Mouse (Mus musculus) left cerebral cortex, postnatal 10 days (tissue): Measurements from ENCODE around the gene Cmya5. TPM values are rescaled to one million over a fixed set of nuclear protein-coding genes. Genes with fewer than 3 reads are reported as not detected.
A peak's percentile ranks its signal among the peaks of the same experiment; 100 is the strongest.

ENCODE experiments used
- DNase-seq, 2 experiments: peaks; one replicate each; pipeline ENCODE4 v3.0.0; 2021 to 2022; ENCODE audit warnings: low spot score in 2 of 2, mixed read lengths in 1 of 2; ENCODE audit errors: extremely low spot score in 1 of 2
- intact Hi-C: fragments of 180-260 bp; cut with DNase I; formaldehyde crosslinking; loops from one replicate; pipeline ENCODE4 v1.15.1; 2025
- total RNA-seq, 2 experiments: library from RNA; stranded (reverse); gene quantifications; 2 replicates each; pipeline ENCODE4 v1.2.3; 2021

The Cmya5 gene
- total RNA-seq, 2 experiments from 2014 or later, result 1.4 to 2.0 TPM

- DNase-seq, result peak; percentile 67 to 70
- intact Hi-C loops, result no loop called here
These were observed 70.9 kb downstream of the Cmya5 start for GRCm38 (mm10) chr13:93073595-93073994.

DNA sequence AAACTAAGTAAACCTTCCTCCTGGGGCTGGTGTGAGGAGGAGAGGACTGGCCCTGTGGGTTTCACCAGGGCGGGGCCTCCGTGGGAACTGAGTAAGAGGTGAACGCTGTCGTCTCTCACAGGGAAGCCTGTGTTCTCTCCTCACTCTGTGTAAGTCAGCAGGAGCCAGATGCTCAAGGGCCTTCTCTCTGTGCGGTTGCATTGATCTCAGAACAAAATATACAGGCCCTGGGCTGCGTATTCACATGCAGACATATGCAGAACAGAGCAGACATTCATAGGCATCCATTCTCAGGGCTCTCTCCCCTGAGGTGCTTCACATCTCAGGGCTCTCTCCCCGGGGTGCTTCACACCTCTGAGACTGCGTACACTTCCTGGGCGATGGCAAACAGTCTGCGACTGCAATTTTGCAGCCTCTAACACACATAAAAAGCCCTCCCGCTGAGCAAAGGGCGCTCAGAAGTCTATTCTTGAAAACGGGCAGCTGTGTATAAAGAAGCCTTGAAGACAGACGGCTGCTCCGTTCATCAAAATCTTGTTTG is 71.6 kb downstream of the Cmya5 start:
- no peak for DNase-seq
- intact Hi-C loops, result no loop called here

DNA sequence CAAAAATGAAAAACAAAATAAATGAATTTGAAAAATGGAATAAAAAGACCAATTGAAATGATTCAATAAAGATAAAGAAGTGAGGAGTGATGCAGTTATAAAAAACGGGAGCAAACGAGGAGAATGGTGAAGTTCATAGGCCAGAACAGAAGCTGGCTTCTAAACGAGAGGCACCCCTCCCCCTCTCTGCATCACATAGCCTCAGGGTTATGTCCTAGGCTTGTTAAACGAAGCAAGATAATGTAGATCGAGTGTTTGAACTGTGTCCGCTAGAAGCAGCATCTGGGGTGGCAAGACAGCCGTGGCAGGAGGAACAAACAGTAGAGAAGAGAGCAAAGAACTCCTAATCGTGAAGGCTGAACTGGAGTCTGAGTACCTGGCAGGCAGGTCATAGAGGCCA is 74.1 kb downstream of the Cmya5 start:
- intact Hi-C loops, result no loop called here

DNA sequence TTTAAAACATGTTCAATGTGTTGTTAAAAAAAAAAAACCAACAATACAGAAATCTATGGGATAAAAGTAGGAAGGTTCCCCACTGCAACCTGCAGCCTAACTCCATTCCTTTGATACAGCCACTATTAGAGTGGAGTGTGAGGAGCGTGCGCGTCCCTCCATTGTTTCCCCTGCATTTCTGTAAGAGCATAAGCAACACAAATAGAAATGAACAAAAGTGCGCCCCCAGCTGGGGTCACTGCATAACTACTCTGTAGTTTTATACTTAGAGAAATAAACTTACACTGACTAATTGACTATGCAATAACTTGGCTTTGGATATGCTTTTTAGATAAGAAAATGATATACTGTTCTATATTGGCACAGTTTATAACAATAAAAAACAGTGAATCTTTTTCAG is 75.0 kb downstream of the Cmya5 start:
- peak in 1 of 2 experiments; percentile 50 for DNase-seq
- intact Hi-C loops, result loop anchor here (10.0 kb wide), 1 partner anchor 315 kb away; no protein-coding TSS in a partner anchor

More for the DNA sequence above, 74.1 kb downstream of the Cmya5 start:
- no peak for DNase-seq

DNA sequence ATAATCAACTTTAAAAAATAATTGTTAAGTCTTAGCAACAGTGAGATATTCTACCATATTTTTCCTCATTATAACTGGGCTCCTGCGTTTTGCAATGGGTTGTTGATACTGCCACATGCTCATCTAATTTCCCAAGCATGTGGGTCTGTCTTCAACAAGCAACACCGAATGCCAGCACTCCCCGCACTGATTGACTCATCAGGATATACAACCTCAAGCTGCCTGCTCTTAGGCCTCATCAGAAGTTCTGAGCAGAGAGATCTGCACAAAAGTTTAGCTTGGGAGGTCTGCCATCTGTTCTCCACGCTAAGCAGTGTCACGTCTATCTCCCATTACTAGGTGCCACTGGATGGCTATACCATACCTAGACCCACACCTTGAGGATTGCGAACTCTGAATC is 76.2 kb downstream of the Cmya5 start:
- no peak for DNase-seq
- intact Hi-C loops, result loop anchor here (10.0 kb wide), 1 partner anchor 314 kb away; no protein-coding TSS in a partner anchor

GRCm38 (mm10) chr13:93062860-93063636 is 81.5 kb downstream of the Cmya5 start:
- DNase-seq, result peak in 1 of 2 experiments; percentile 75
- intact Hi-C loops, result loop anchor here (5.0 to 10.0 kb wide), 2 partner anchors 61 to 308 kb away; no protein-coding TSS in a partner anchor

- intact Hi-C loops, result loop anchor here (5.0 to 10.0 kb wide), 2 partner anchors 59 to 307 kb away; no protein-coding TSS in a partner anchor
- no peak for DNase-seq
These were observed 83.2 kb downstream of the Cmya5 start for GRCm38 (mm10) chr13:93061311-93061710.

GRCm38 (mm10) chr13:93060437-93060836 is 84.1 kb downstream of the Cmya5 start:
- intact Hi-C loops, result loop anchor here (5.0 to 10.0 kb wide), 2 partner anchors 58 to 306 kb away; no protein-coding TSS in a partner anchor
- DNase-seq, result no peak

DNA sequence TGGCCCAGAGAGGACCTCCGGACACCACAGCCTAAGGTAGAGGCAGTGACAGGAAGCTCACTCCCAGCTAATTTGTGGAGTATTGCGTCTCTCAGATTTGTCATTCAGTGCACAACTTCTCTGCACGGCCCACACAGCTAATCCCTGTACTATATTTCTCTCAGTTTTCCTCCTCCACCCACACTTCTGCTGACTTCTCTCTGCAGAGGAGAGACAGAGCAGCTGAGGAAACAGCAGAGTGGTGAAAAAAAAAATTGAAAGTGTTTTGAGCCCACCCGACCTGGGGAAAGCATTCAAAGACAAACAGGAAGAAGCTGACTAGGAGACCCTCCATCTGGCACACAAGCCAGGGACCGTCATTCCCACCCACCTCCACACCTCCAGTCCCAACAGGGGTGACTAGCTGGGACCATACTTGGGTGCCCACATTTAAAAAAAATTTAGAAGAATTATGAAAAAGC is 85.9 kb downstream of the Cmya5 start:
- DNase-seq, result no peak
- intact Hi-C loops, result no loop called here

DNA sequence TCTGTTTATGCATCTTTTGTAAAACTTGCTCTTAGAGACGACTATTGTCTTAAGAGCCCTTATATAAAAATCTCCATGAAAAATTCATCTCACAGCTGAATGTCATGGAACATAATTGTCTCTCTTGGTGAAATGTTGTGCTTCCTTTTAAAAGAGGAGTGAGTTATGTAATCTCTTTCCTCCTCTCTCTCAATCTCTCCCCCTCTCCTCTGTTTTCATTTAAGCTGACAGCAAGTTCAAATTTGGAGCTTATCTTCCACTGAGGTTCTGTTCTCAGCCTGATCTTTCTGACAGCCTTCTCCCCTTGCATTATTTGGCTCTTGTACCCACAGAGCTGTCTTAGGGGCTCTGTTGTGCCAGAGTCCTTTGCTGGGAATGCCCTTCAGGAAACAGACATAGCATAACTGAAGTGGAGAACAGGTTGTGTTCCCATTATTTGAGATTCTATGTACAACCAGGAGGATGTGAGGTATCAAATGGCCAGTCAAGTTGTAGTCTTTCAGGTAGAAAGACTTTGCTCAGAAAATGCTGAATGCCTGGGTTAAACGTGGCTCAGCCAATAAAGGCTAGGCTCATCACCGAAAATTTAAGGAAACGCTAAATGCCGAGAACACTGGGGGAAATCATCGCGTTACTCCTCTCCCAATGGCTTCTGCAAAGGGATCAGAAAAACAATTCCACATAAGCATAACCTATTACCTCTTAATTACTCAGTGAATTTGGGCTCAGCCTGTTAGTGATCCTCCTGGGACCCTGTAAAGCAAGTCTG is 86.8 kb downstream of the Cmya5 start:
- DNase-seq, result no peak
- intact Hi-C loops, result no loop called here

- intact Hi-C loops, result no loop called here
- DNase-seq, result no peak
These were observed 88.4 kb downstream of the Cmya5 start for GRCm38 (mm10) chr13:93056091-93056490.

DNA sequence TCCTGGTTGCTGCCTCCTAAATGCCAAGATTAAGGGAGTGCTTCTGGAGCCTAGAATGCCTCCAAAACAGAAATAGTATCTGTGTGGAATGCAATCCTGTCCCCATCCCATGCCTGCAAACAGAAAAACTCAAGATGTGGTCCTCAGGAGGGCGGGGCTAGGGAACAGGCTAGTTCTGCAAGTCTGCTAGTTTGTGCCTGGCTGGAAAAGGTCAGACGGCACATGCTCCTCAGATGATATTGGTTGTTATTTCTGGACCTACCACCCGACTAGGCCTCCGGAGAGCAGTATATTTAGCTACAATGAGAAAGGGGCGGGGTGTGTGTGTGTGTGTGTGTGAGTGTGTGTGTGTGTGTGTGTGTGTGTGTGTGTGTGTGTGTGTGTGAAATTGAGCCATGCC is 93.0 kb downstream of the Cmya5 start:
- no peak for DNase-seq
- intact Hi-C loops, result no loop called here

DNA sequence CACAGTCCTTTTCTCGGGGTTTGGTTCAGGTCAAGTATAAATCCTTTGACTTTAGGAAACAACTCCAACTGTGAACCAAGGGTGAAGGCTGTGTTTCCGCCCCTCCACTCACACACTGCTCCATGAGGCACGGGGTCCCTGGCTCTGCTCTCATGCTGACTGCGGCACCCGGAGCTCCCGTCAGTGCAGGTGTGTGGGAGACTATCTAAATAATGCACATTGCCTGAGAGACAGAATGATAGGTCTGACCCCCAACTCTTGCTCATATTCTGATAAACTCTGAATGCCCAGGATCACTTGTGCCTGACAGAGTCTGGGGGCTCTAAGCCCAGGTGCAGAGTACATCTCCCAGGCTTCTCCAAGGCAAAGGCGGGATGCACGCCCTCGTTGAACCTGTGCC is 103.5 kb downstream of the Cmya5 start:
- intact Hi-C loops, result no loop called here
- DNase-seq, result no peak

GRCm38 (mm10) chr13:93036218-93036617 is 108.3 kb downstream of the Cmya5 start:
- intact Hi-C loops, result no loop called here
- DNase-seq, result peak in 1 of 2 experiments; percentile 33

DNA sequence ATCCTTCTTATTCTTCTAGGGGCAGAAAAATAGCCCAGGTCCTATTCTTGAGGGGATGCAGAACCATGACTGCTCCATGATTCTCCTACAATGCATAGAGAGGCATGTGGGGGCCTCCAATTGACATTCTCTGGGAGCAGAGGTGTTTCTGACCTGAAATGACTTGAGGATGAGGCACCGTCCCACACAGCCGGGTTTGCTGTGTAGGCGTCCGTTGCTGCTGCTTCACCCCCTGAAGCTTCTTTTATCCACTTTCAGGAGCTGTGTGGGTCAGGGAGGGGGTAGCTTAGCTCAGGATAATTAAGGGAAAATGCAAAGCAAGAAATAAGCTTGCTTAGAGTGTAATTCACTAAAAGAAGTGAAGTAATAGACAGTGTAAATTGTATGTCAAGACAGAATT is 115.2 kb downstream of the Cmya5 start:
- intact Hi-C loops, result no loop called here
- DNase-seq, result no peak

GRCm38 (mm10) chr13:93024837-93025236 is 119.7 kb downstream of the Cmya5 start:
- intact Hi-C loops, result no loop called here
- no peak for DNase-seq

GRCm38 (mm10) chr13:93022158-93022557 is 122.4 kb downstream of the Cmya5 start:
- DNase-seq, result no peak
- intact Hi-C loops, result no loop called here

DNA sequence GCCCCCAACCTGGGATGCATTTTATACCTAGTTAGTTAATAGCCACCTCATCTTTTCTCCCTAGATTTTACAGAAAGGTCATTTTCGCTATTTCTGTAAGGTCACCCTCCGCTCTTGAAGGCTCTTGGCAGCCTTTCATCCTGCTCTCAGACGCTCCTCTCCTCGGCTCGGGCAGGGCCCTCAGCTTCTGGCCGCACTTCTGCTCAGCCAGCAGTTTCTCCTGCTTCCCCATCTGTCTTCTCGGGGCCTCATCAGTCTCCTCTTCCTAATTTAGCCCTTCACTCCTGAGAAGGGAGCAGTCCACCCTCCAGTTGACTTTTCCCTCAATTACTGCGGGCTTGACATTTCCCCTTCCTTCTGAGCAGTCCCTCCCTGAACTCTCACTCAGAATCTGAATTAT is 131.6 kb downstream of the Cmya5 start:
- DNase-seq, result no peak
- intact Hi-C loops, result no loop called here

DNA sequence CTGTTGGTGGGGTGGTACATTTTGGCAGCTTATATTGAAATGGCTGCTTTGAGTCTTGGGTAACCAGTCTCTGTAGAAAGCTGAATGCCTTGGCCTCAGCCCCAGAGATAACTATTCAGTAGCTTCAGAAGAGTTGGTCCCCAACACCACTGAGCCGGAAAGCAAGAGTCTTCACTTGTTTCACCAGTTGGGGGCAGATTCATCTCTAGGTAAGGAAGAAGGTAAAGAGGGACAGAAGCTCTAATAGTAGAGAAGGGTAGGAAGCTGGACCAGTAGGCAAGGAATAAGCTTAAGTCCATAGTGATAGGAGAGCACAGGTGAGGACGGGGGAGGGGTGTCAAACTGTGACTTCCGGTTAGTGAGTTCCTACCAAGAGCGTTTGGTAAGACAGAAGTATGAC is 133.2 kb downstream of the Cmya5 start:
- intact Hi-C loops, result no loop called here
- no peak for DNase-seq
